Mouse (Mus musculus) ES-E14 (cell line): ENCODE measurements around the gene Gpam. TPM values are rescaled to one million over a fixed set of nuclear protein-coding genes. Genes with fewer than 3 reads are reported as not detected.
"Not testable (repeated sequence)": the region's sequence is repeated elsewhere in the genome, so short reads cannot be mapped to it uniquely, and the experiment has no call there.

ENCODE experiments used
- DNase-seq: peaks from one replicate; pipeline ENCODE4 v3.0.0-alpha.2; 2013; ENCODE audit warnings: low read depth, low spot score
- H3K27ac ChIP-seq: 2 replicates; pipeline ENCODE4 v1.5.1; 2012; ENCODE audit warnings: low read depth, mild to moderate bottlenecking, low read length, moderate library complexity, mixed read lengths; ENCODE audit not compliant: poor library complexity, insufficient read depth, severe bottlenecking
- H3K36me3 ChIP-seq: 2 replicates; pipeline ENCODE4 v1.6.1; 2012; ENCODE audit warnings: mild to moderate bottlenecking, low read length, moderate library complexity, mixed read lengths; ENCODE audit not compliant: control insufficient read depth, poor library complexity, insufficient read depth, severe bottlenecking
- H3K4me1 ChIP-seq, 2 experiments: fragments of 150-350 bp in 1 of 2; sonication (generic) in 1 of 2; 2 replicates each; pipeline ENCODE4 v1.6.1; 2012; ENCODE audit warnings: low read length in 2 of 2, mild to moderate bottlenecking in 1 of 2, mixed read lengths in 1 of 2; ENCODE audit not compliant: control insufficient read depth in 2 of 2, insufficient read depth in 2 of 2, poor library complexity in 1 of 2
- H3K4me3 ChIP-seq, 2 experiments: fragments of 150-350 bp in 1 of 2; sonication (generic) in 1 of 2; 2 replicates each; pipeline ENCODE4 v1.5.1; 2012; ENCODE audit warnings: low read length in 2 of 2, low read depth in 1 of 2, mild to moderate bottlenecking in 1 of 2, mixed read lengths in 1 of 2; ENCODE audit not compliant: insufficient read depth in 1 of 2, poor library complexity in 1 of 2, severe bottlenecking in 1 of 2
- H3K9ac ChIP-seq: 2 replicates; pipeline ENCODE4 v1.6.1; 2012; ENCODE audit warnings: low read depth, mild to moderate bottlenecking, low read length, mixed read lengths; ENCODE audit not compliant: poor library complexity, insufficient read depth, severe bottlenecking
- H3K9me3 ChIP-seq: fragments of 150-350 bp; sonication (generic); 2 replicates; pipeline ENCODE4 v1.6.1; 2012; ENCODE audit warnings: low read depth, mild to moderate bottlenecking, low read length; ENCODE audit not compliant: control insufficient read depth, insufficient read depth
- CHD2 ChIP-seq: IDR thresholded peaks from 2 replicates; pipeline ENCODE4 v1.6.1; 2014; ENCODE audit warnings: mild to moderate bottlenecking, low read depth, low read length, inconsistent platforms
- HCFC1 ChIP-seq: IDR thresholded peaks from 2 replicates; pipeline ENCODE4 v1.6.1; 2012; ENCODE audit warnings: low read length, inconsistent platforms, borderline replicate concordance; ENCODE audit not compliant: insufficient read depth
- MAFK ChIP-seq: IDR thresholded peaks from 2 replicates; pipeline ENCODE4 v1.6.1; 2014; ENCODE audit warnings: mild to moderate bottlenecking, low read depth, low read length, inconsistent platforms; ENCODE audit not compliant: insufficient read depth
- ZC3H11A ChIP-seq: IDR thresholded peaks from 2 replicates; pipeline ENCODE4 v1.6.1; 2012; ENCODE audit warnings: low read depth, mild to moderate bottlenecking, inconsistent platforms, low read length, borderline replicate concordance
- ZNF384 ChIP-seq: IDR thresholded peaks from 2 replicates; pipeline ENCODE4 v1.6.1; 2012; ENCODE audit warnings: low read depth, low read length, inconsistent platforms
- in situ Hi-C, 2 experiments: fragments of 600-800 bp; cut with MboI; formaldehyde crosslinking; loops; one replicate each; pipeline ENCODE4 v1.15.1; 2025; ENCODE audit warnings: low sequenced_read_pairs in 2 of 2, inconsistent platforms in 1 of 2; ENCODE audit not compliant: unreplicated experiment in 2 of 2
- total RNA-seq: library from RNA; depleted of rRNA; stranded (reverse); fragments of 300-350 nt; gene quantifications from 2 replicates; pipeline ENCODE4 v1.2.3, GENCODE M21; 2012

Gene Gpam
- total RNA-seq, 1 experiment, result 16.6 TPM

DNA sequence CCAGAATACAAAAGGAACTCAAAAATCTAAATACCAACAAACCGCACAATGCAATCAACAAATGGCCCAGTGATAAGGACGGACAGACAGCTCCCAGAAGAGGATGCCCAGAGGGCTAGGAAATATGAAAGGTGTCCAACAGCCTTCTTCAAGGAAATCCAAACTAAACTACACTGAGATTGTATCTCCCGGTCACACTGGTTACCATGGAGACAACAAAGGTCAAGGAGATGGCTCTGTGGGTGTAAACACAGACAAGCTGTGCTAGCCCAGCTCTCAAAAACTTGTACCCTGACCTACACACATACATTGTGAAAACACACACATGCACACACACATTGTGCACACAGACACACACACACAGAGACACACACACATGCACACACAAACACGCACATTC is 35.2 kb upstream of the Gpam start:
- Histone ChIP-seq H3K4me1 (no peaks in the 10 kb centered on the region), H3K4me3 (no peak overlapping the region), H3K9me3 (no peaks in the 10 kb centered on the region), H3K36me3 (no peaks in the 10 kb centered on the region), H3K9ac (no peak overlapping the region), H3K27ac (no peak overlapping the region)
- in situ Hi-C loops, result no loop called here
- TF ChIP-seq ZC3H11A (no peak), MAFK (no peak), ZNF384 (no peak), HCFC1 (no peak), CHD2 (no peak)
- DNase-seq, result no peak

DNA sequence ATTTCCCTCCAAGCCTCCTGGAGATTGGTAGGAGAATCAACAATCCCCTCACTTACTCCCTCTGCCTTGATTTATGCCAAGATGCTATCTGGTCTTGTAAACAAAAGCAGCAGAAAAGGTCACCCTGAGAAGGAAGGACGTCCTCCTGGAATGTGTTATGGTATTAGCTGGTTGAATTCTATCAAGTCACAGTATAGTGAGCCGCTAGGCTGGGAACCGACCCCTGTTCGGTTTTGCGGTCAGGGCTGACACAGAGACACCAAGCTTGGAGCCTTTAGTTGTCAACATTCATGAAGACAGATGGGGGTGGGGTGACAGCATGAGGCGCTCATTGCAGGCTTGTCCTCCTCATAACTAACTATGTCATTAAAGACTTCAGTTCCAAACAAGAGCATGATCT is 32.8 kb upstream of the Gpam start:
- Histone ChIP-seq H3K27ac (no peak overlapping the region), H3K9me3 (no peaks in the 10 kb centered on the region), H3K36me3 (no peaks in the 10 kb centered on the region), H3K9ac (no peak overlapping the region), H3K4me3 (no peak overlapping the region), H3K4me1 (no peaks in the 10 kb centered on the region)
- no peak for DNase-seq
- in situ Hi-C loops, result no loop called here
- TF ChIP-seq ZNF384, result no peak
- no peak for TF ChIP-seq MAFK
- no peak for TF ChIP-seq CHD2
- TF ChIP-seq HCFC1, result no peak
- no peak for TF ChIP-seq ZC3H11A

DNA sequence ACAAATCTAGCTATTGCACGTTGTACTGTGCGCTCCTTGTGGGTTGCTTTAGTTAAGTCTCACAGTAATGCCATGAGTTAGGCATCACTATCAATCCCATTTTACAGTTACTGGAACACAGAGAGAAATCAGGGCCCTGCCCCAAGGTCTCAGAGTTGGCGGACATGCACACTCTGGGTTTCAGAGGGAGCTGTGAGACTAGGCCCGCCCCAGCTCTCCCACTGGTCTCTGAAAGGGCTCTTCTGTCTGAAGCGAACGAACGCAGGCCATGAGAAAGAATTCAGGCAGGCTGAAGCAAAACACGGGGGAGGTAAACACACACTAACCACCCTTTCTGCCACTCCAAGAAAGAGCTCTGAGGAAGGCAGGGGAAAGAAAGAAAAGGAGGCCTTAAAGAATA is 31.6 kb upstream of the Gpam start:
- no peak overlapping the region for H3K9ac ChIP-seq
- in situ Hi-C loops, result no loop called here
- no peaks in the 10 kb centered on the region for H3K9me3 ChIP-seq
- H3K36me3 ChIP-seq, result no peaks in the 10 kb centered on the region
- no peak overlapping the region for H3K27ac ChIP-seq
- TF ChIP-seq ZNF384 (no peak), CHD2 (no peak), MAFK (no peak), HCFC1 (no peak), ZC3H11A (no peak)
- no peak for DNase-seq
- H3K4me3 ChIP-seq, result no peak overlapping the region
- no peaks in the 10 kb centered on the region for H3K4me1 ChIP-seq

DNA sequence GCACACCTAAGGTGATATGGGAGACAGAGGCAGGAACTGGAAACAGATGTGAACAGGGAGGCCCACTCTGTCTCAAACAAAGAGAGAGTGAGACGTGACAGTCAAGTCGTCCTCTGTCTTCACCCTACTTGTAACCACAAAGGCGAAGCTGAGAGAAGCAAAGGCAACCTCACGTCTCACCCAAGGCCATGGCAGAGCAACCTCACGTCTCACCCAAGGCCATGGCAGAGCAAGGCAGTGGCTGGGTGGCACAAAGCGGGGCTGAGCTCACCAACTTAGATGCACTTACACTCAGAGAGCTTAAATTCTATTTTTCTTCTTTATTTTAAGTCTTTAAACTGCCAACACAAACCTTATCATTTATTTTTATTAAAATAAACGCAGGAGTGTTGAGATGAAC is 30.0 kb upstream of the Gpam start:
- H3K9me3 ChIP-seq, result no peaks in the 10 kb centered on the region
- in situ Hi-C loops, result no loop called here

DNA sequence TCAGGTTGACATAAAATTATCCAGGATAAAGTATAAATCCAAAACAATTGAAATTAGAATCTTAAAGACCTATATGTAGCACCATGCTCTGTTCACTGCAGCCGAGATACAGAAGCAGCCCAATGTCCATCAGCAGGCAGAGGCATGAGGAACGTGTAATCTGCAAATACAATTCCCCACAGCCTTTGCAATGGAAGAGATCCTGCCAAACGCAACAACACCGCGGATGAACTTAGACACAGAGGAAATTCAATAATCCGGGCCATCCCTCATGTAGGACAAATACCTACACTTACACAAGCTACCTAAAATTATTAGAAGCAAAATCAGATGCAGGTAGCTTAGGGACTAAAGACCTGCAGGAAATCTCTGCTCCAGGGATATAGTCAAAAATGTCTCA is 25.9 kb upstream of the Gpam start:
- H3K9ac ChIP-seq, result no peak overlapping the region
- H3K27ac ChIP-seq, result no peak overlapping the region
- DNase-seq, result no peak
- TF ChIP-seq ZC3H11A (no peak), CHD2 (no peak), ZNF384 (no peak), HCFC1 (no peak), MAFK (no peak)
- in situ Hi-C loops, result no loop called here
- no peaks in the 10 kb centered on the region for H3K36me3 ChIP-seq
- H3K4me1 ChIP-seq, result 0 out of 4 replicates have a peak, but pooled peaks cover 0 to 2% of the 10 kb centered on the region in 2 experiments
- no peaks in the 10 kb centered on the region for H3K9me3 ChIP-seq
- no peak overlapping the region for H3K4me3 ChIP-seq

More for the DNA sequence above, 30.0 kb upstream of the Gpam start:
- DNase-seq, result no peak
- Histone ChIP-seq H3K9ac (no peak overlapping the region), H3K36me3 (no peaks in the 10 kb centered on the region), H3K27ac (no peak overlapping the region), H3K4me3 (no peak overlapping the region), H3K4me1 (0 out of 4 replicates have a peak, but pooled peaks cover 0 to 1% of the 10 kb centered on the region in 2 experiments)
- TF ChIP-seq CHD2, result no peak
- TF ChIP-seq HCFC1, result no peak
- no peak for TF ChIP-seq MAFK
- no peak for TF ChIP-seq ZNF384
- TF ChIP-seq ZC3H11A, result no peak

DNA sequence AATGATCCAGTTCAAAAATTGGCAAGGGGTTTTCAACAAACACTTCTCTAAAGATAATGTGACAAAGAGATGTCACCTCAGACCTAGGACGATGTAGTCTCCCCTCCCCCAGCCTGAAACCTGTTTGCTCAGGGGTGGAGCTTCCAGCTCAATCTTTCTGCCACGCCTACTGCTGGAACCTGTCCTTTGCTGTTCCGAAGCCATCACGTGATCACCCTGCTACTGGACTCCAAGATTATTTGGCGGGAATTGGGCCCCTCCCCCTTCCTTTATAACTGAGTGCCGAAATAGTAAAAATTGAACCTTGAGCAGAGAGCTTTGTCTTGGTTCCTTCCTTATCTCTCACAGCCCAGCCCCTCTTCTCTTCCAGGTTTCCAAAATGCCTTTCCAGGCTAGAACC is 25.2 kb upstream of the Gpam start:
- H3K9ac ChIP-seq, H3K4me1 ChIP-seq, H3K36me3 ChIP-seq, H3K4me3 ChIP-seq, DNase-seq, in situ Hi-C loops, H3K27ac ChIP-seq, H3K9me3 ChIP-seq: not testable (repeated sequence)
